Mouse (Mus musculus) neural tube, embryonic 13.5 days (tissue): ENCODE measurements at regions not wholly inside any gene's neighbourhood (a gene's known extent, or its start where the extent isn't known, plus 50 kb on each side); places are given as distances from the start of the nearest gene placed in this dataset.

Experiments used
- ATAC-seq: fragments of 200-750 bp; cut with Nextera tagmentation; 2 replicates; pipeline ENCODE4 v1.8.0; 2017; ENCODE audit warnings: low read depth, mild to moderate bottlenecking, moderate TSS enrichment, moderate library complexity
- H3K27ac ChIP-seq: fragments of 300-500 bp; sonication (generic); replicated peaks from 2 replicates; pipeline ENCODE4 v1.5.1; 2015; ENCODE audit warnings: moderate library complexity, mild to moderate bottlenecking, inconsistent platforms
- H3K27me3 ChIP-seq: fragments of 300-500 bp; sonication (generic); 2 replicates; pipeline ENCODE4 v1.6.1; 2015; ENCODE audit warnings: mild to moderate bottlenecking, inconsistent platforms
- H3K36me3 ChIP-seq: fragments of 300-500 bp; sonication (generic); 2 replicates; pipeline ENCODE4 v1.6.1; 2015; ENCODE audit warnings: mild to moderate bottlenecking, inconsistent platforms
- H3K4me1 ChIP-seq: fragments of 300-500 bp; sonication (generic); replicated peaks from 2 replicates; pipeline ENCODE4 v1.6.1; 2015; ENCODE audit warnings: inconsistent platforms
- H3K4me2 ChIP-seq: fragments of 300-500 bp; sonication (generic); 2 replicates; pipeline ENCODE4 v1.6.1; 2015; ENCODE audit warnings: inconsistent platforms, mild to moderate bottlenecking, moderate library complexity
- H3K4me3 ChIP-seq: fragments of 300-500 bp; sonication (generic); 2 replicates; pipeline ENCODE4 v1.5.1; 2015; ENCODE audit warnings: mild to moderate bottlenecking, inconsistent platforms
- H3K9ac ChIP-seq: fragments of 300-500 bp; sonication (generic); 2 replicates; pipeline ENCODE4 v1.6.1; 2015; ENCODE audit warnings: moderate library complexity, mild to moderate bottlenecking, inconsistent platforms
- H3K9me3 ChIP-seq: fragments of 300-500 bp; sonication (generic); 2 replicates; pipeline ENCODE4 v1.6.1; 2016; ENCODE audit warnings: inconsistent platforms
- WGBS: fragments of 180-500 bp; shearing (Covaris S2); methylation state at CpG from one replicate; pipeline ENCODE4 v1.1.7; 2015; 5-methylcytosine and 5-hydroxymethylcytosine counted together

- no peak for ATAC-seq
- H3K9ac ChIP-seq, result no peak overlapping the region
- H3K27ac ChIP-seq, result no peak overlapping the region
- H3K27me3 ChIP-seq, result no peaks in the 10 kb centered on the region
- no peak overlapping the region for H3K4me3 ChIP-seq
- H3K9me3 ChIP-seq, result no peaks in the 10 kb centered on the region
- 76% methylated on average over 4 of the region's 4 CpGs for WGBS
- H3K36me3 ChIP-seq, result no peaks in the 10 kb centered on the region
- H3K4me2 ChIP-seq, result no peak overlapping the region
- H3K4me1 ChIP-seq, result no peaks in the 10 kb centered on the region
These were observed 86.1 kb downstream of the Abhd5 start for GRCm38 (mm10) chr9:122437464-122437863.

- no peak overlapping the region for H3K4me3 ChIP-seq
- no peak overlapping the region for H3K27ac ChIP-seq
- no peaks in the 10 kb centered on the region for H3K27me3 ChIP-seq
- WGBS, result 70% methylated on average over 5 of the region's 5 CpGs
- H3K9ac ChIP-seq, result no peak overlapping the region
- H3K36me3 ChIP-seq, result no peaks in the 10 kb centered on the region
- no peaks in the 10 kb centered on the region for H3K9me3 ChIP-seq
- H3K4me2 ChIP-seq, result no peak overlapping the region
- ATAC-seq, result no peak
- H3K4me1 ChIP-seq, result 0 out of 2 replicates have a peak, but pooled peaks cover 4% of the 10 kb centered on the region
These were observed 95.1 kb downstream of the Abhd5 start for GRCm38 (mm10) chr9:122446387-122447105.

- Histone ChIP-seq H3K9ac (no peak overlapping the region), H3K9me3 (no peaks in the 10 kb centered on the region), H3K27ac (no peak overlapping the region), H3K36me3 (no peaks in the 10 kb centered on the region), H3K27me3 (no peaks in the 10 kb centered on the region), H3K4me2 (no peak overlapping the region), H3K4me1 (0 out of 2 replicates have a peak, but pooled peaks cover 4% of the 10 kb centered on the region), H3K4me3 (no peak overlapping the region)
- no peak for ATAC-seq
- 86% methylated on average over 7 of the region's 7 CpGs for WGBS
These were observed 96.2 kb downstream of the Abhd5 start for GRCm38 (mm10) chr9:122447568-122447967.

- Histone ChIP-seq H3K4me3 (no peak overlapping the region), H3K4me1 (0 out of 2 replicates have a peak, but pooled peaks cover 4% of the 10 kb centered on the region), H3K36me3 (no peaks in the 10 kb centered on the region), H3K9ac (no peak overlapping the region), H3K27ac (no peak overlapping the region), H3K9me3 (no peaks in the 10 kb centered on the region), H3K4me2 (no peak overlapping the region), H3K27me3 (no peaks in the 10 kb centered on the region)
- 68% methylated on average over 4 of the region's 4 CpGs for WGBS
- no peak for ATAC-seq
These were observed 96.9 kb downstream of the Abhd5 start for GRCm38 (mm10) chr9:122448342-122448741.

DNA sequence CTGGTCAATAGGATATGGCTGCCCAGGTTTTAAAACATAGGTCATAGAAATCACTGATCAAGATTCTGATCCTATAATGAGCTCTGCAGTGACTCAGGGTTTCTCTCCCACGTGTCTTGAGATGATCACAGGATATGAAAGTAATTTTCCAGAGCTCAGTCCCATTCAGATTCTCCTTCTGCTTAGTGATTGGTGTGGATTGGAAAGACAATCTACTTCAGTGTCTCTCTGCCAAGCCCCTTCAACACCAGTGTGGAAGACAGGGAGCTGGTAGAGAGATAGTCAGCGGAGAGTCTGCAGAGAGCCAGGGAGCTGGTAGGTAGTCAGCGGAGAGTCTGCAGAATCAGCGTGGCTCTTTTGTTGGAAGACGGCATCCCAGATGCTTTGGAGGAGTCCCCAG is 99.1 kb downstream of the Abhd5 start:
- no peak for ATAC-seq
- H3K36me3 ChIP-seq, result no peaks in the 10 kb centered on the region
- 72% methylated on average over 5 of the region's 5 CpGs for WGBS
- no peak overlapping the region for H3K9ac ChIP-seq
- no peaks in the 10 kb centered on the region for H3K9me3 ChIP-seq
- no peak overlapping the region for H3K4me2 ChIP-seq
- H3K4me3 ChIP-seq, result no peak overlapping the region
- 0 out of 2 replicates have a peak, but pooled peaks cover 4% of the 10 kb centered on the region for H3K4me1 ChIP-seq
- no peak overlapping the region for H3K27ac ChIP-seq
- no peaks in the 10 kb centered on the region for H3K27me3 ChIP-seq

DNA sequence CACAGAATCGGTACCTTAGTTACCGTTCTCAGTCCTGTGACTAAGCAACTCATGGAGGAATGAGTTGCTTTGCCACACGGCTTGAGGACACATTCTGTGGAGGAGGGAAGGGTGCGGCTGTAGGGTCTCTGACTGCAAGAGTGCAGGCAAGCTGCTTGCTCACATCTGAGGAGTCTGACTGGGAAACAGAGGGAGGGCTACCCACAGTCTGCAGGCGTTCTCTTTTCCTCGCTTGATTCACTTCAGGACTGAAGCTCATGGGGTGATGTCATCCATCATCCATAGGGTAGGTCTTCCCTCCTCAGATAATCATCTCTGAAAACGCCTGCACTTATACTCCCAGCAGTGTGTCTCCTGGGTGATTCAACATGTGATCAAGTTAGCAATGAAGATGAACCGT is 103.9 kb downstream of the Abhd5 start:
- ATAC-seq, result no peak
- no peaks in the 10 kb centered on the region for H3K27me3 ChIP-seq
- no peaks in the 10 kb centered on the region for H3K4me1 ChIP-seq
- no peak overlapping the region for H3K27ac ChIP-seq
- H3K4me2 ChIP-seq, result no peak overlapping the region
- no peak overlapping the region for H3K4me3 ChIP-seq
- no peaks in the 10 kb centered on the region for H3K9me3 ChIP-seq
- H3K9ac ChIP-seq, result no peak overlapping the region
- no peaks in the 10 kb centered on the region for H3K36me3 ChIP-seq
- 73% methylated on average over 8 of the region's 8 CpGs for WGBS

DNA sequence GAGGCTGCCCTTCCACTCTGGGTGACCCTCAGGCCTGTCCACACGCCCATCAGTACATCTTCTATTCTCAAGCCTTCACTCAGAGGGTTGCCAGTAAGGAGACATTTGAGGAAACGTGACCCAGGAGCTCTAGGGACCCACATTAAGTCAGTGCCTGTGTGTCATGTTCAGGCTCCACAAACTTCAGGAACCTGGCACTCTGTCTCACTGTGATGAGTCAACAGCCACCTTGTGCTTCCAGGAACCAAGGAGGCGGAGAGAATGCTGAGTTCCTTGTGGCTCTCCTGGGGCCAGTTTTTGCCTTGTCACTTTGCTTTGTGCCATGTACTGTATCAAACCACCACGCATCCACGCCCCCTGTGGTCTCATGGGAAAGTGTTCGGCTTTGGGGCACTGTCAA is 104.4 kb downstream of the Abhd5 start:
- ATAC-seq, result no peak
- WGBS, result 74% methylated on average over 6 of the region's 6 CpGs

DNA sequence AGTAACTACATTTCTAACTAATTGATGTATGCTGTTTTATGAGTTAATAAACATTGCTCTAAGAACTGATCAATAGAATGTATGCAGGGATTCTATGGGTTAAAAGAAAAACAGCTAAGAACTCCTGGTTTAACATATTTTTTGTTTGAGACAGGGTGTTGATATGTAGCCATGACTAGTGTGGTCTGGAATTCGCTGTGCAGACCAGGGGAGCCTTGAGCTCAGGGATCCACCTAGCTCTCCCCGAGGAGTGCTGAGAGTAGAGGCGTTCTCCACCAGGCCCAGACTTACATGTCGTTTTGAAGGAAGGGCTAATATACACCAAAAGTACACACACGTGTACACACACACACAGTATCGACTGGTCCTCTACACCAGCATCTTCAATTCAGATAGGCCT is 108.1 kb downstream of the Abhd5 start:
- Histone ChIP-seq H3K9ac (no peak overlapping the region), H3K4me3 (no peak overlapping the region), H3K4me1 (no peaks in the 10 kb centered on the region), H3K27me3 (no peaks in the 10 kb centered on the region), H3K9me3 (no peaks in the 10 kb centered on the region), H3K27ac (no peak overlapping the region), H3K36me3 (no peaks in the 10 kb centered on the region), H3K4me2 (no peak overlapping the region)
- WGBS, result 85% methylated on average over 6 of the region's 6 CpGs
- ATAC-seq, result no peak

More for the DNA sequence above, 104.4 kb downstream of the Abhd5 start:
- Histone ChIP-seq H3K27ac (no peak overlapping the region), H3K4me1 (no peaks in the 10 kb centered on the region), H3K4me2 (no peak overlapping the region), H3K9me3 (no peaks in the 10 kb centered on the region), H3K36me3 (no peaks in the 10 kb centered on the region), H3K9ac (no peak overlapping the region), H3K27me3 (no peaks in the 10 kb centered on the region), H3K4me3 (no peak overlapping the region)

DNA sequence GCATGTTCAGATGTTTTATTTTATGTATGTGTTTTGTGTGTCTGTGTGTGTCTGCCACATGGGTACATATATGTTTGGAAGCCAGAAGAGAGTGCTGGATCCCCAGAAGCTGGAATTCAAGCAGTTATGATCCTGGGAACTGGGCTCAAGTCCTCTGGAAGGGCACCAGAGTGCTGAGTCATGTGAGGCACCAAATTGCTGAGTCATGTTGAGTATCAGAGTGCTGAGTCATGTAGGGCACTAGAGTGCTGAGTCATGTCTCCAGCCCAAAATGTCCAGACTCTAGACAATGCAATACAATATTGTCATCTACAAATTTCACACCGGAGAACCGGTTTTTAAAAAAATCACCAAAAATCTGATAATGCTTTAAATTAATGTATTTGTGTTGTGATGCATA is 120.1 kb downstream of the Abhd5 start:
- no peak overlapping the region for H3K9ac ChIP-seq
- no peak overlapping the region for H3K4me3 ChIP-seq
- H3K27me3 ChIP-seq, result no peaks in the 10 kb centered on the region
- no peak overlapping the region for H3K4me2 ChIP-seq
- H3K36me3 ChIP-seq, result no peaks in the 10 kb centered on the region
- ATAC-seq, result no peak
- no peak overlapping the region for H3K27ac ChIP-seq
- no peaks in the 10 kb centered on the region for H3K9me3 ChIP-seq
- 97% methylated on average over 2 of the region's 2 CpGs for WGBS
- no peaks in the 10 kb centered on the region for H3K4me1 ChIP-seq

DNA sequence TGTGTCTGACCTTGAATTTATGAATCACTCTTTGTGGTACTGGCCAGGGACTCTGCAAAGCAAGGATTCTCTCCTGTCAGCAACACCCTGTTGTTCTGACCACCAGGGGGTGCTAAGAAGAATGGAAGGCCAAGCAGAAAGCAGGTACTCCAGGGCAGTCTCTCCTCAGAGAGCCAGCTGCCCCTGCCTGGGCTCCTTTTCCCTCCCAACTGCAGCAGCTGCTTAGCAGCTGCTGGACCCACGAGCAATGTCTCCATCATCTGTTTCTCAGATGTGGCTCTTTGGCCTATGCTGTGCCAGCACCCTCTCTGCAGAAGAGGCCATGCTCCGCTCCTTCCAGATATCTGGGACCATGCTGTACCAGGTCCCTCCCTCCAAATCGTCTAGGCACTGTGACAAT is 124.9 kb downstream of the Abhd5 start:
- 52% methylated on average over 3 of the region's 3 CpGs for WGBS
- H3K4me3 ChIP-seq, result no peak overlapping the region
- no peaks in the 10 kb centered on the region for H3K4me1 ChIP-seq
- H3K9me3 ChIP-seq, result no peaks in the 10 kb centered on the region
- no peak overlapping the region for H3K9ac ChIP-seq
- no peaks in the 10 kb centered on the region for H3K27me3 ChIP-seq
- ATAC-seq, result no peak
- no peak overlapping the region for H3K4me2 ChIP-seq
- H3K27ac ChIP-seq, result no peak overlapping the region
- H3K36me3 ChIP-seq, result no peaks in the 10 kb centered on the region

DNA sequence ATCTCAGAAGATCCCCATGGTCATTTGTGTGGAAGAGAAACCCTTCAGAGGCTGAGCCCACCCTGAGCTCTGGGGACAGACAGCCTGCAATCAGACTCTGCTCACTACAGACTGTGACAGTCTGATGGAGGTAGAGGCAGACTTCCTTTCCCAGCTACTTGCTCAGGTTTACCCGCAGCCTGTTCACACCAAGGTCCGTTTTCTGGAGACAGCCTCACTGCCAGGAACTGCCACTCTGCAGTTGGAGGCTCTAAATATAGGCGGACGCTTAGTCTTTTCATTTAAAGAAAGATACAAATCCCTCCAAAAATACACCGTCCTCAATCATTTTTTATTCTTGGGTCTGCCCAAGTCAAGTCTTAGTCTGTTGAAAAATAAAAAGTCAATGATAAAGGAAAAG is 135.6 kb downstream of the Abhd5 start:
- WGBS, result 88% methylated on average over 5 of the region's 5 CpGs
- Histone ChIP-seq H3K4me3 (no peak overlapping the region), H3K27me3 (no peaks in the 10 kb centered on the region), H3K4me2 (no peak overlapping the region), H3K36me3 (no peaks in the 10 kb centered on the region), H3K4me1 (no peaks in the 10 kb centered on the region), H3K9me3 (no peaks in the 10 kb centered on the region), H3K27ac (no peak overlapping the region), H3K9ac (no peak overlapping the region)
- no peak for ATAC-seq

- H3K9me3 ChIP-seq, result no peaks in the 10 kb centered on the region
- no peak for ATAC-seq
- H3K27ac ChIP-seq, result no peak overlapping the region
- no peak overlapping the region for H3K4me2 ChIP-seq
- H3K9ac ChIP-seq, result no peak overlapping the region
- no peak overlapping the region for H3K4me3 ChIP-seq
- WGBS, result 83% methylated on average over 9 of the region's 9 CpGs
- no peaks in the 10 kb centered on the region for H3K4me1 ChIP-seq
- H3K36me3 ChIP-seq, result no peaks in the 10 kb centered on the region
- H3K27me3 ChIP-seq, result no peaks in the 10 kb centered on the region
These were observed 143.3 kb downstream of the Abhd5 start for GRCm38 (mm10) chr9:122494691-122495090.

- H3K4me1 ChIP-seq, result peaks cover 9% of the 10 kb centered on the region; the same call in 1 of the 2 replicates
- H3K4me2 ChIP-seq, result no peak overlapping the region
- no peaks in the 10 kb centered on the region for H3K36me3 ChIP-seq
- H3K27ac ChIP-seq, result no peak overlapping the region
- H3K4me3 ChIP-seq, result no peak overlapping the region
- no peak overlapping the region for H3K9ac ChIP-seq
- H3K9me3 ChIP-seq, result no peaks in the 10 kb centered on the region
- no peaks in the 10 kb centered on the region for H3K27me3 ChIP-seq
- WGBS, result 78% methylated on average over 2 of the region's 2 CpGs
- no peak for ATAC-seq
These were observed 145.1 kb downstream of the Abhd5 start for GRCm38 (mm10) chr9:122496482-122496985.
